Mouse (Mus musculus) hindbrain, embryonic 15.5 days (tissue): ENCODE results near the gene Lmf1. TPM values are rescaled to one million over a fixed set of nuclear protein-coding genes. Genes with fewer than 3 reads are reported as not detected.

Experiments
- ATAC-seq: fragments of 200-750 bp; cut with Nextera tagmentation; 2 replicates; pipeline ENCODE4 v1.8.0; 2017; ENCODE audit warnings: low read depth, moderate number of reproducible peaks, moderate TSS enrichment; ENCODE audit not compliant: low FRiP score
- H3K27ac ChIP-seq: fragments of 300-500 bp; sonication (generic); replicated peaks from 2 replicates; pipeline ENCODE4 v1.5.1; 2015; ENCODE audit warnings: mild to moderate bottlenecking, inconsistent platforms
- H3K27me3 ChIP-seq: fragments of 300-500 bp; sonication (generic); 2 replicates; pipeline ENCODE4 v1.6.1; 2015; ENCODE audit warnings: control low read depth, inconsistent platforms
- H3K36me3 ChIP-seq: fragments of 300-500 bp; sonication (generic); 2 replicates; pipeline ENCODE4 v1.6.1; 2015; ENCODE audit warnings: control low read depth, inconsistent platforms
- H3K4me1 ChIP-seq: fragments of 300-500 bp; sonication (generic); replicated peaks from 2 replicates; pipeline ENCODE4 v1.6.1; 2015; ENCODE audit warnings: control low read depth, inconsistent platforms
- H3K4me2 ChIP-seq: fragments of 300-500 bp; sonication (generic); 2 replicates; pipeline ENCODE4 v1.6.1; 2015; ENCODE audit warnings: moderate library complexity, mild to moderate bottlenecking, inconsistent platforms
- H3K4me3 ChIP-seq: fragments of 300-500 bp; sonication (generic); 2 replicates; pipeline ENCODE4 v1.5.1; 2015; ENCODE audit warnings: mild to moderate bottlenecking, inconsistent platforms
- H3K9ac ChIP-seq: fragments of 300-500 bp; sonication (generic); 2 replicates; pipeline ENCODE4 v1.6.1; 2015; ENCODE audit warnings: inconsistent platforms
- H3K9me3 ChIP-seq: fragments of 300-500 bp; sonication (generic); 2 replicates; pipeline ENCODE4 v1.6.1; 2016; ENCODE audit warnings: control low read depth, inconsistent platforms
- WGBS: fragments of 180-500 bp; shearing (Covaris S2); methylation state at CpG from one replicate; pipeline ENCODE4 v1.1.7; 2015; 5-methylcytosine and 5-hydroxymethylcytosine counted together
- polyA plus RNA-seq: library from polyadenylated mRNA; unstranded; fragments of >200 nt; fragmentation: Nextera tagmentation; extraction: Ambion mirVana; gene quantifications from 2 replicates; pipeline ENCODE4 v1.2.1, GENCODE M21; 2015

Lmf1 gene
- polyA plus RNA-seq, 1 experiment from 2014 or later = 25.1 TPM

- no peak for ATAC-seq
- Histone ChIP-seq H3K9ac (no peak overlapping the region), H3K27ac (no peak overlapping the region), H3K4me2 (no peak overlapping the region), H3K27me3 (no peaks in the 10 kb centered on the region), H3K9me3 (no peaks in the 10 kb centered on the region), H3K36me3 (no peaks in the 10 kb centered on the region), H3K4me1 (peaks cover 23% of the 10 kb centered on the region), H3K4me3 (no peak overlapping the region)
- 74% methylated on average over 9 of the region's 9 CpGs for WGBS
These were observed 33.7 kb downstream of the Lmf1 start for GRCm38 (mm10) chr17:25612537-25612936.

DNA sequence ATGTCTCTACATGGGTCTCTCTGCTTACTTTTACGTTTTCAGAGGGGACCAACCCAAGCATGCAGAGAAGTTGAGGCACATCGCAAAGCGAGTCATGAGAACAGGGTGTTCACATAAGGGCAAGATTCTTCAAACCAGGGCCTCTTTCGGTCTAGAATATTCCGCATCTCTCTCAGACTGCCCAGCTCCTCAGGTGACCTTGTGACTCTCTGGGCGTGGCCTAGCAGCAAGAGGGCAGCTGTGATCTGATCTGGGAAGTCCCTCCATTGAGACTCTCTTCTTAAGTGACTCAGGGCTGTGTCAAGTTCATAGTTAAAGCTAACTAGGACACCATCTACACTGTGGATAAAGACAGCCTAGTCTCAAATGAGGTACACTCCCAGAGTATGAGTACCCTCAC lies 34.4 kb downstream of the Lmf1 start:
- Histone ChIP-seq H3K4me1 (peaks cover 28% of the 10 kb centered on the region), H3K36me3 (no peaks in the 10 kb centered on the region), H3K4me2 (no peak overlapping the region), H3K9ac (no peak overlapping the region), H3K9me3 (no peaks in the 10 kb centered on the region), H3K27ac (no peak overlapping the region), H3K27me3 (no peaks in the 10 kb centered on the region), H3K4me3 (no peak overlapping the region)
- no peak for ATAC-seq
- 97% methylated on average over 6 of the region's 6 CpGs for WGBS

DNA sequence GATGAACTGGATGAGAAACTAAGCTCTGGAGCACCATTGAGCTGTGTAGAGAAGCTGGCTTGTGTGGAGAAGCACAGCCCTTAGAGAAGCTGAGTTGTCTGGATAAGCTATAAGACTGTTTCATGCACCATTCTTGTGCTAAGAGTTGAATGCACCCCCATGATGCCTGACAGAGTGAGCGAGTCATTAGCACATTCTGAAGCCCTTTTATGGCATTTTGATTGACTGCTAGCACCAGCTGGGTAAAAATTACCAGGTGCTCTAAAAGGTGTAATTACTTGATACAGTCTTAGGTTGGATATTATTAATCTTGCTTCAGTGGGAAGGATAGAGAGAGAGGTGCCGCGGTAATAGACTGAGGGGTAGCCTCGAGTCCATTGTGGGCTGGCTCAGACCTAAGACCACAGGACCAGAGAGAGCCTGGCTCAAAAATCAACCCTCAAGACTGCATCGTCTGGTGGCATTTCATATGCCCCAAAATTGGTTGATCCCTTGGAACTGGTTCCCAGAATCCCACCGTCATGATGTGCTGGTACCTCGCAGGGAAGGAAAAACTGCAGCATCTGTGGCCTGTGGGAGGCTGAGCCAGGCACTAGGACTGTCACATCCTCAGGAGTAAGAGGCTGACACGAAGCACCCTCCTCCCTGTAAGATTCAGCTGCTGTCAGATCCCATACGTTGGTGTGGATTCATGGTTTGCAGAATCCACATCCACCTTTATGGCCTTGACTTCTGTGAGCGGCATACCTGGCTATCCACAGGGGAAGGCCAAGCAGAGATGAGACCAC lies 36.0 kb downstream of the Lmf1 start:
- Histone ChIP-seq H3K27me3 (no peaks in the 10 kb centered on the region), H3K36me3 (no peaks in the 10 kb centered on the region), H3K27ac (no peak overlapping the region), H3K4me1 (peaks cover 26% of the 10 kb centered on the region), H3K9me3 (no peaks in the 10 kb centered on the region), H3K4me2 (no peak overlapping the region), H3K9ac (no peak overlapping the region), H3K4me3 (no peak overlapping the region)
- 83% methylated on average over 10 of the region's 10 CpGs for whole genome bisulfite sequencing
- ATAC-seq = no peak

DNA sequence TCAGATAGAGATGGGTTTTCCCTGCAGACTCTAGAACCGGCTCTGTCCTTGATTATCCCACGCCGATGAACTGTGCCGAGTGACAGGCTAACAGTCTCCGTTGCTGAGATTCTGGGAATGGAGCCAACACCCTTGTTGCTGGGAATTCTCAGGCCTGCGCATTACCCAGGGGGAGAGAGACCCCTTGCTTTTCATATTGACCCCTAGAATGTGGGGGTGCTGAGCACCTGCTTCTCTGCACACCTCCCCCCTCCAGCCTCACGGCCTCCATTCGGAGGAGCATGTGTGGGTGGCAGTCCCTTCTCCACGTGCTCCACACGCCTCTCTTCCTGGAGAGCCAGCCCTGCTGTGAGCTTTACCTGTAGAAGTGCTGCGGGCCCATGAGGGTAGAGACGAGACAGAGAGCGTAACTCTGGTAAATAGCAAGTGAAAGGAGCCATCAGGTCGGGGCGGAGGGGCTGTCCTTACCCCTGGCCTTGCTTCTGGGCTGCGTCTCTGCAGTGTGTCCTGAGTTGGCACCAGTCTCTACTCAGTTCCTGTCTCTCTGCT lies 39.7 kb downstream of the Lmf1 start:
- Histone ChIP-seq H3K4me2 (no peak overlapping the region; the same call in 1 of the 2 replicates), H3K27ac (peak overlapping the region; percentile 56), H3K36me3 (no peaks in the 10 kb centered on the region), H3K27me3 (no peaks in the 10 kb centered on the region), H3K9me3 (no peaks in the 10 kb centered on the region), H3K4me3 (no peak overlapping the region), H3K4me1 (peaks cover 20% of the 10 kb centered on the region), H3K9ac (no peak overlapping the region)
- peak; percentile 75 for ATAC-seq
- 34% methylated on average over 16 of the region's 16 CpGs for WGBS

- WGBS = 96% methylated on average over 4 of the region's 4 CpGs
- Histone ChIP-seq H3K36me3 (no peaks in the 10 kb centered on the region), H3K9ac (no peak overlapping the region), H3K4me3 (no peak overlapping the region), H3K4me1 (peaks cover 43% of the 10 kb centered on the region), H3K27ac (no peak overlapping the region), H3K9me3 (no peaks in the 10 kb centered on the region), H3K4me2 (no peak overlapping the region), H3K27me3 (no peaks in the 10 kb centered on the region)
- ATAC-seq = no peak
These were observed 44.6 kb downstream of the Lmf1 start for GRCm38 (mm10) chr17:25623441-25623840.

- 39% methylated on average over 11 of the region's 11 CpGs for WGBS
- no peaks in the 10 kb centered on the region for H3K9me3 ChIP-seq
- H3K4me3 ChIP-seq = no peak overlapping the region
- H3K36me3 ChIP-seq = no peaks in the 10 kb centered on the region
- H3K4me1 ChIP-seq = peaks cover 39% of the 10 kb centered on the region
- H3K27ac ChIP-seq = no peak overlapping the region
- no peak for ATAC-seq
- no peak overlapping the region for H3K4me2 ChIP-seq
- H3K9ac ChIP-seq = no peak overlapping the region
- no peaks in the 10 kb centered on the region for H3K27me3 ChIP-seq
These were observed 45.0 kb downstream of the Lmf1 start for GRCm38 (mm10) chr17:25623935-25624334.

DNA sequence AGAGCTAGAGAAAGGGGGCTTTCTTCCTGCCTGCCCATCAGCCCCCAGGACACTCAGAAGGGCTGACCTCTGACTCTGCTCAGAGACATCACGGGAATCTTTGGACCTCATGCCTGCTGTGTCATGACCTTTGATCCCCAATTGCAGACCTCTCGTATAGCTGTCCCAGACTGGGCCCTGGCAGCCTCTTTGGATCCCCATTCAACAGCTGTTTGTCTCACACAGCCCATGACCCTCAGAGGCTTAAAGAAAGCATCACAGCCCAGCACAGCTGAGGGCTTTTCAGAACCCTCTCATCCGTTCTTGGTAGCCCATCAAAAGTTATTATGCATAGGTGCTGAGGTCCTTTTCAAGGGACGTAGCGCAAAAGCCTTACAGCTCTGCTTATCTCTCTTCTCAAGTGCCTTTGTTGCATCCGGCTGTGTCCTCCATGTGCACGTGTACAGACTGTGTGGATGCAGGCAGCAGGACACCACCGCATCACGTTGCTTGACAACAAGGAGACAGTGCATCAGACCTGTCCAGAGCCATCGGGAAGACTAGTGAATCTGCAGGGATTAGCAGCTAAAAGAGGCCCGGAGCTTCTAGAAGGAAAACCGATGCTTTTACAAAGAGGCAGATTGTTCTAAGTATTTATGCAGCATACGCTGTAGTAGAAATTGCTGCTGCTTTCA lies 45.7 kb downstream of the Lmf1 start:
- Histone ChIP-seq H3K27ac (no peak overlapping the region), H3K4me2 (no peak overlapping the region), H3K4me1 (peaks cover 33% of the 10 kb centered on the region), H3K4me3 (no peak overlapping the region), H3K9me3 (no peaks in the 10 kb centered on the region), H3K36me3 (no peaks in the 10 kb centered on the region), H3K27me3 (no peaks in the 10 kb centered on the region), H3K9ac (no peak overlapping the region)
- 35% methylated on average over 13 of the region's 13 CpGs for WGBS
- peak; percentile 63; the same call in 1 of the 2 replicates for ATAC-seq

- Histone ChIP-seq H3K9ac (no peak overlapping the region), H3K27ac (no peak overlapping the region), H3K4me1 (peaks cover 32% of the 10 kb centered on the region), H3K36me3 (no peaks in the 10 kb centered on the region), H3K4me3 (no peak overlapping the region), H3K4me2 (no peak overlapping the region), H3K9me3 (no peaks in the 10 kb centered on the region), H3K27me3 (no peaks in the 10 kb centered on the region)
- ATAC-seq = no peak
- WGBS = 65% methylated on average over 7 of the region's 7 CpGs
These were observed 46.4 kb downstream of the Lmf1 start for GRCm38 (mm10) chr17:25625282-25625681.

- no peaks in the 10 kb centered on the region for H3K36me3 ChIP-seq
- H3K4me3 ChIP-seq = no peak overlapping the region
- ATAC-seq = no peak
- no peak overlapping the region for H3K27ac ChIP-seq
- H3K4me2 ChIP-seq = no peak overlapping the region
- no peak overlapping the region for H3K9ac ChIP-seq
- H3K27me3 ChIP-seq = no peaks in the 10 kb centered on the region
- no peaks in the 10 kb centered on the region for H3K9me3 ChIP-seq
- 36% methylated on average over 20 of the region's 20 CpGs for WGBS
- H3K4me1 ChIP-seq = peaks cover 32% of the 10 kb centered on the region
These were observed 47.5 kb downstream of the Lmf1 start for GRCm38 (mm10) chr17:25626196-25627043.

- peaks cover 33% of the 10 kb centered on the region for H3K4me1 ChIP-seq
- no peak overlapping the region for H3K4me3 ChIP-seq
- H3K27me3 ChIP-seq = no peaks in the 10 kb centered on the region
- no peaks in the 10 kb centered on the region for H3K9me3 ChIP-seq
- no peak overlapping the region for H3K9ac ChIP-seq
- no peaks in the 10 kb centered on the region for H3K36me3 ChIP-seq
- WGBS = 86% methylated on average over 5 of the region's 5 CpGs
- no peak for ATAC-seq
- H3K4me2 ChIP-seq = no peak overlapping the region
- H3K27ac ChIP-seq = no peak overlapping the region
These were observed 51.4 kb downstream of the Lmf1 start for GRCm38 (mm10) chr17:25630313-25630712.

DNA sequence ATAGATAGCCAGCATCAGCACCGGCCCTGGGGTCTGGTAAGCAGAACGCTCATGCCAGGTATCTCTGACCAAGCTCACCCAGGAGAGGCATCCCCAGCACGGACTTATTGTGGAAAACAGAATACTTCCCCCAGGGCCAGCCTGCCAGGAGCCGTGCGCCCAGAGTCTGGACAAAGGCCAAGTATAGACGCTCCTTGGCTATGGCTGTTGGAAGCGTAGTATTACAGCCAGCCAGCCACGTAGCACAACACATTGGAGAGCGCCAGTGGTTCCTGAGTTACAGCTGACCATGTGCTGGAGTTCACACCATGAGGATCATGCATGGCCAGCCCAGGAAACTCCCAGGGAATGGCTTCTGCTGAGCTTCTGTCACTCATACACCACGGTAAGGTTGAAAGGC lies 55.2 kb downstream of the Lmf1 start:
- Histone ChIP-seq H3K4me3 (no peak overlapping the region), H3K36me3 (no peaks in the 10 kb centered on the region), H3K4me1 (peaks cover 30% of the 10 kb centered on the region), H3K4me2 (no peak overlapping the region), H3K27ac (peak overlapping the region; percentile 51; the same call in 1 of the 2 replicates), H3K9me3 (no peaks in the 10 kb centered on the region), H3K9ac (no peak overlapping the region), H3K27me3 (no peaks in the 10 kb centered on the region)
- WGBS = 61% methylated on average over 10 of the region's 10 CpGs
- no peak for ATAC-seq
